Mouse (Mus musculus): ENCODE data around the gene Nfix. TPM values are rescaled to one million over a fixed set of nuclear protein-coding genes. Genes with fewer than 3 reads are reported as not detected.

The Nfix gene
- polyA plus RNA-seq, 1 experiment = 98.5 TPM

DNA sequence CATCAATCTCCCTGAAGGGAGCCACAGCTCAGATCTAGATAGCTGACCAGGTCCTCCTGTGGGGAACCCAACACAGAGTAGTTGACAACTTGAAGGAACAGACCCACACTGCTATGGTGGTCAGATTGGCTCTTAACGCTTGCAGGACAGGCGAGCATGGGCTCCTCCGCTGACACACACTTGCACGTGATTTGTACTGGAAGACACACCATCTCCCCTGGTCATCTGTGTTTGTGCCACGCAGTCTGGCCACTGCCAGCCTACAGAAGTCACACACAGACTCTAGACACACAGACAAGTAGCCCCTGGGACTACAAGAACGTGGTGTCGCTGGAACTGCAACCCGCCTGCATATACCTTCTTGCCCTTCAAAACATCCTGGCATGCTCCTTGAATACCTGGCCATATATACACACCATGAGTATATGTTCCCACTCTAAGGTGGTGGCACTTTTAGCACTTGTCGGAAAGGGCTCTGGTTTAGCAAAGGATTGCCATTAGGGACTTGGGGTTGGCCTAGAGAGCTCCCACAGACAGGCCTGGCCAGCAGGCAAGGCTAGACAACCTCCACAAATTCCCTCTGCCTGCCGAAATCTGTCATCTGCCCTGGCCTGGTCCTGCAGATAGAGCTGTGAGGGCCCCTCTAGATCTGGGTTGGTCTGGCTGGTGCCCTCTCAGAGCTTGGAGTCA lies 1.6 kb downstream of the Nfix start:
- Histone ChIP-seq H3K4me3 (replicated peaks; ENCODE audit: insufficient read depth, low read depth, low read length) (peak overlapping the region; percentile 47), H3K4me1 (ENCODE audit: control insufficient read depth, insufficient read depth, low read length) (peaks cover 42% of the 10 kb centered on the region), H3K27ac (ENCODE audit: insufficient read depth, low read length) (peak overlapping the region; percentile 79), H3K27me3 (ENCODE audit: control insufficient read depth, insufficient read depth, low read length) (no peaks in the 10 kb centered on the region)
- TF ChIP-seq POLR2A (IDR thresholded peaks at IDR 0.05; ENCODE audit: borderline replicate concordance, insufficient read depth, low read length) = peak; percentile 9; the same call in 1 of the 2 replicates
- TF ChIP-seq CTCF (IDR thresholded peaks at IDR 0.05; ENCODE audit: borderline replicate concordance, insufficient read depth, low read depth, low read length) = no peak
- no peak for DNase-seq
- 39% methylated on average over 10 of the region's 10 CpGs for WGBS

DNA sequence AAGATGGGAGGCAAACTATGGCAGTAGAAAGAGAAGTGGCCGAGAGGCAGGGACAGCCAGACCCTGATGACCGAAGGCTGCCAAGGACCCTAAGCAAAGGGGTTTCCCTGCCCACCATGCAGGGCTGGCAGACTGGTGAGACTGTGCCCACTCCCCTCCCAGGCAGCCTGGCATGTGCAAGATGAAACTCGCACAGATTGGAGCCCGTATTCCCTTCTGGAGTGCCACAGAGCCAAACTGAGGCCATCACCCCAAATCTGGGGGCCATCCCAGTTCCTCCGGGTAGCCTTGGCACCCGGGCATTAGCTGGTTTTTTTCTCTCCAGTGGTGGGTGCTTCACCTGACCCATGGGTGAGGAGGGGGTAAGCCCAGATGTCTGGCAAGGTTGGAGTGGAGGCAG lies 2.2 kb downstream of the Nfix start:
- TF ChIP-seq POLR2A (IDR thresholded peaks at IDR 0.05; ENCODE audit: borderline replicate concordance, insufficient read depth, low read length) (no peak), CTCF (IDR thresholded peaks at IDR 0.05; ENCODE audit: borderline replicate concordance, insufficient read depth, low read depth, low read length) (no peak)
- Histone ChIP-seq H3K27me3 (ENCODE audit: control insufficient read depth, insufficient read depth, low read length) (no peaks in the 10 kb centered on the region), H3K4me1 (ENCODE audit: control insufficient read depth, insufficient read depth, low read length) (peaks cover 48% of the 10 kb centered on the region), H3K4me3 (replicated peaks; ENCODE audit: insufficient read depth, low read depth, low read length) (no peak overlapping the region), H3K27ac (ENCODE audit: insufficient read depth, low read length) (peak overlapping the region; percentile 79)
- WGBS = 40% methylated on average over 6 of the region's 6 CpGs
- DNase-seq = peak in 1 of 2 experiments; percentile 36

DNA sequence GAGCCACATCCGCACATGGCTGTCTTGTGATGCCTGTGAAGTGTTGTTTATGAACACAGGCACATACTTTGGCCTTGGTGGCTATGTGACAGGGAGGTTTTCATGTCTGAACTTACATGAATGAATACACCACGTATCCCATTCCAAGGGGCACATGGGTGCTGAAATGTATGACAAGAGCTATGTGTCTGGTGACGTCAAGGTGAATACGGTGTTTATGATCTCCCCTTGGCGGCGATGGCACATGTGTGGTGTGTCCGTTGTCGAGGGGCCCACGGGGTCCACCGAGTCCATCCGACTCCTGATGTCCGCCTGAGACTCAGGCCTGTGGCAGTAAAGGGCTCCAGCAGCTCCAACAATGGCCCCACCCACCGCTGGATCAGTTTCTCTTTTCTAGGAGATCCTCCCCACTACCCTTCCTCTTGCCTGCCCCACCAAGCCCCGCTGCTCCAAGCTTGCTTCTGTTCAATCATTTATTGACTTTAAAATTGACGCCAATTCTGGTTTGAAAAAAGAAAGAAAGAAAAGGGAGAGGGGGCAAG lies 2.8 kb downstream of the Nfix start:
- no peaks in the 10 kb centered on the region for H3K27me3 ChIP-seq (ENCODE audit: control insufficient read depth, insufficient read depth, low read length)
- peak; percentile 20 to 32 for DNase-seq
- TF ChIP-seq POLR2A (IDR thresholded peaks at IDR 0.05; ENCODE audit: borderline replicate concordance, insufficient read depth, low read length) = no peak
- no peak for TF ChIP-seq CTCF (IDR thresholded peaks at IDR 0.05; ENCODE audit: borderline replicate concordance, insufficient read depth, low read depth, low read length)
- WGBS = 52% methylated on average over 15 of the region's 15 CpGs
- peaks cover 55% of the 10 kb centered on the region for H3K4me1 ChIP-seq (ENCODE audit: control insufficient read depth, insufficient read depth, low read length)
- H3K4me3 ChIP-seq (replicated peaks; ENCODE audit: insufficient read depth, low read depth, low read length) = no peak overlapping the region
- H3K27ac ChIP-seq (ENCODE audit: insufficient read depth, low read length) = 0 out of 2 replicates have a peak overlapping the region, but pooled peaks have one; percentile 8

DNA sequence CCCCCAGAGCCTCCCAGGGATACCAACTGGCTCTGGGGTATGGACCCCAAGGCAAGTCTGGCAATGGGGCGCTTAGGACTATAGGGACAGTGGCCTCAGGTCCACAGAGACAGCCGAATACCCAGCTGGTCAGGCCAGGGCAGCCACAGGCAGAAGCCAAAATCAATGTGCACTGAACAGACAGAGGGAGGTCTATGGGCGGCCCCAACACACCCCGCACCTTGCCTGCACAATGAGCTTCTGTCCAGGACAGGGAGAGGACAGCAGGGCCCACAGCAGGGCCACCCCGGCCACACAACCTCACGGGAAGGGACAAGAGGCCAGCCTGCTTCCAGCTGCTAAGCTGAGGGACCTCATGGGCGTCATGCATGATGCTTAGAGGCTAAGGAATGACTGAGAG lies 5.7 kb downstream of the Nfix start:
- DNase-seq = peak; percentile 77 to 84
- H3K4me3 ChIP-seq (replicated peaks; ENCODE audit: insufficient read depth, low read depth, low read length) = peak overlapping the region; percentile 23
- 3% methylated on average over 7 of the region's 7 CpGs for WGBS

DNA sequence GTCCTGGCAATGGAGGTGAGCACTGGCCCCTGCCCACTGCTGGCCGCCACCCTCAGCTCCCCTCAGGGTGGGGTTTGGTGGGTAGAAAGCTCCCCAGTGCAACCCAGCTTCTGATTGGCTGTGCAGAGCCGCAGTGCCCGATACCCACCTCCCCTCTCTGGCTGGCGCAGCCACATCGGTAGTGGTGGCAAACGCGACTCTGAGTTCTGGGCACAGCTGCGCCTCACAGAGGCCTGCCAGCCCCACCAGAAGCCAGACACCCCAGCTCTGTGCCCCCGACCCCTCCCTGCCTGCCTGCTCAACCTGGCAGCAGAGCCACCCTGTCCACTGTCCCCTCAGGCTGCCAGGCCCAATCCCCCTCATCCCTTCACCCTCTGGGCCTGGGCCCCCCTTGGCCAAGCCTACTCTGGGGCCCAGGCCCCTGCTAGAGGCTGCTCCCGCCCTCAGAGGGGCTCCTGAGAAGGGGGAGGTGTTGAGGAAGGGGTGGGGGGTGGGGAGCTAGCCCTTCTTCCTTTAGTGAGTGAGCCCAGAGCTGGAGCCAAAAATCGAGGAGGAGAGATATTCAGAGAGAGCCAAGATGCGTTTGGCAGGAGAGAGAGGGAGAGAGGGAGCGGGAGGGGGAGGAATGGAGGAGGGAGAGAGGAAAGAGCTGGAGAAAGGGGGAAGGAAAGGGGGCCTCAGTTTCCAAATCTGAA lies 6.2 kb downstream of the Nfix start:
- H3K4me1 ChIP-seq (ENCODE audit: control insufficient read depth, insufficient read depth, low read length) = peaks cover 71% of the 10 kb centered on the region
- peak; percentile 69 to 88 for DNase-seq
- H3K4me3 ChIP-seq (replicated peaks; ENCODE audit: insufficient read depth, low read depth, low read length) = peak overlapping the region; percentile 32
- WGBS = 6% methylated on average over 13 of the region's 13 CpGs
- H3K27me3 ChIP-seq (ENCODE audit: control insufficient read depth, insufficient read depth, low read length) = no peaks in the 10 kb centered on the region
- TF ChIP-seq CTCF (IDR thresholded peaks at IDR 0.05; ENCODE audit: borderline replicate concordance, insufficient read depth, low read depth, low read length) (no peak), POLR2A (IDR thresholded peaks at IDR 0.05; ENCODE audit: borderline replicate concordance, insufficient read depth, low read length) (no peak)
- H3K27ac ChIP-seq (ENCODE audit: insufficient read depth, low read length) = peak overlapping the region; percentile 98

More for the DNA sequence above, 5.7 kb downstream of the Nfix start:
- TF ChIP-seq CTCF (IDR thresholded peaks at IDR 0.05; ENCODE audit: borderline replicate concordance, insufficient read depth, low read depth, low read length) = no peak
- TF ChIP-seq POLR2A (IDR thresholded peaks at IDR 0.05; ENCODE audit: borderline replicate concordance, insufficient read depth, low read length) = no peak
- H3K4me1 ChIP-seq (ENCODE audit: control insufficient read depth, insufficient read depth, low read length) = peaks cover 65% of the 10 kb centered on the region
- H3K27me3 ChIP-seq (ENCODE audit: control insufficient read depth, insufficient read depth, low read length) = no peaks in the 10 kb centered on the region
- peak overlapping the region; percentile 98 for H3K27ac ChIP-seq (ENCODE audit: insufficient read depth, low read length)

DNA sequence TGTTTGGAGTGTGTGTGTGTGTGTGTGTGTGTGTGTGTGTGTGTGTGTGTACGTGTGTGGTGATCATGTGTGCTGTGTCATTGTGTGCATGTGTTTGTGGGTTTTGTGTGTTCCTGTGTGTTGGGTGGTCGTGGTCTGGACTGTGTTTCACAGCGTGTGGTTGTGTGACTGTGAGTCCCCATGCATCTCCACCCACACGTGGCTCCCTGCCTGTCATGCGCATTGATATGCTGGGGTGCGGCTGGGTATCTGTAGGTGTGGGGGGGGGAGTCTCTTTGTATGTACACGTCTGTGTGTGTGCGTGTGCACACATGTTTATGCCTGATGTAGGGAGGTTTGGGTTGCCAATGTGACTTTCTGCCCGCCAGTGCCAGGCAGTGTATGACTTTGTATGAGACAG lies 7.0 kb downstream of the Nfix start:
- no peak for DNase-seq
- TF ChIP-seq CTCF (IDR thresholded peaks at IDR 0.05; ENCODE audit: borderline replicate concordance, insufficient read depth, low read depth, low read length) (no peak), POLR2A (IDR thresholded peaks at IDR 0.05; ENCODE audit: borderline replicate concordance, insufficient read depth, low read length) (no peak)
- H3K27ac ChIP-seq (ENCODE audit: insufficient read depth, low read length) = peak overlapping the region; percentile 93
- no peaks in the 10 kb centered on the region for H3K27me3 ChIP-seq (ENCODE audit: control insufficient read depth, insufficient read depth, low read length)
- peaks cover 72% of the 10 kb centered on the region for H3K4me1 ChIP-seq (ENCODE audit: control insufficient read depth, insufficient read depth, low read length)
- H3K4me3 ChIP-seq (replicated peaks; ENCODE audit: insufficient read depth, low read depth, low read length) = peak overlapping the region; percentile 32
- WGBS = 18% methylated on average over 9 of the region's 9 CpGs

DNA sequence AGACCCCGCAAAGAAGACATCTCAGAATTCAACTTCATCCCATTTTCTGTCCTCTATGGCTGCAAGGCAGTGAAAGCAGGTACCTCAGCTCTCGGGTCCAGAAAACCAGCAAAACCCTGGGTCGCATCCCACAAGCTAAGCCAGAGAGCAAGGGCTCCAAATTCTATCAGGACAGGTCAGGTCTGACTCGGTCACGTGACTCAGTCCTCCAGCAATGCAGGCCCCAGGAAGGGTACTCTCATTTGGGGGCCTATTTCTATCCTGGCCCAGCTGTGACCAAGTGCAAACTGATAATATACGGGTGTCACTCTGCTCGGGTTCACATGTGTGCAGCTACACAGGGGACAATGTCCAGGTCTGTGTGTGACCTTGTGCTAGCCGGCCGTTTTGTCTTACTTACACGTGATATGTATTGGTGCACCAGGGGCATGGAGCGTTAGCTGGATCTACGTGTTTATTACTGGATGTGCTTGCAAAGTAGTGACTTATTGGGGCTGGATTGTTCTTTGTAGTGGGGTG lies 7.7 kb downstream of the Nfix start:
- TF ChIP-seq CTCF (IDR thresholded peaks at IDR 0.05; ENCODE audit: borderline replicate concordance, insufficient read depth, low read depth, low read length) = no peak
- DNase-seq = peak in 1 of 2 experiments; percentile 45
- 49% methylated on average over 12 of the region's 12 CpGs for WGBS
- H3K27ac ChIP-seq (ENCODE audit: insufficient read depth, low read length) = peak overlapping the region; percentile 93
- H3K4me3 ChIP-seq (replicated peaks; ENCODE audit: insufficient read depth, low read depth, low read length) = no peak overlapping the region
- H3K27me3 ChIP-seq (ENCODE audit: control insufficient read depth, insufficient read depth, low read length) = no peaks in the 10 kb centered on the region
- H3K4me1 ChIP-seq (ENCODE audit: control insufficient read depth, insufficient read depth, low read length) = peaks cover 74% of the 10 kb centered on the region

All from cerebellum, adult 2 months (tissue).